In the genomic region with DNA sequence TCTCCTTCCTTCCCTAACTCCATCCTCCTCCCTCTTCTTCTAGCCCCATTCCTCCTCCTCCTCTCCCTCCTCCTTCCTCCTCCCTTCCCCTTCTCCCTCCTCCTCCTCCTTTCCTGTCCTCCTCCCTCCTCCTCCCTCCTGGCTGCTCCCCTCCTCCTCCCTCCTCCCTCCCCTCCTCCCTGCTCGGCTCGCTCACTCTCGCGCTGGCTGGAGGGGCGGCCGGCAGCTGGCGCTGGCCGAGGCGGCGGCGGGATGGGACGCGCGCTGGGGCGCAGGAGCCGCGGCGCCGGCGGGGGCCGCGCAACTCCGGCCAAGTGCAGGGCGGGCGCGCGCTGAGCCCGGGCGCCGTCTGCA, we compare ENCODE assay signal across 8 mouse cellular contexts. TPM values are rescaled to one million over a fixed set of nuclear protein-coding genes. Genes with fewer than 3 reads are reported as not detected.
DNase-seq lines count a peak whose midpoint lies in the region; ATAC-seq and TF ChIP-seq lines count a peak whose summit lies in the region.

No protein-coding gene starts in this region.

- 0 out of 2 replicates have a peak, but pooled peaks cover 4% of the 10 kb centered on the region for H3K4me1 ChIP-seq in cerebellum, adult 2 months (ENCODE audit: control insufficient read depth, insufficient read depth, low read length)
- peaks cover 4% of the 10 kb centered on the region; the same call in 1 of the 2 replicates for H3K4me1 ChIP-seq in heart, embryonic 16.5 days (ENCODE audit: control insufficient read depth, insufficient read depth, low read length)

- no peak for TF ChIP-seq CTCF in cerebellum, adult 2 months (IDR thresholded peaks at IDR 0.05; ENCODE audit: borderline replicate concordance, insufficient read depth, low read depth, low read length)

- H3K9me3 ChIP-seq in heart, embryonic 16.5 days (replicated peaks; ENCODE audit: control insufficient read depth, low read length): no peaks in the 10 kb centered on the region

- TF ChIP-seq POLR2A in cerebellum, adult 2 months (IDR thresholded peaks at IDR 0.05; ENCODE audit: borderline replicate concordance, insufficient read depth, low read length): no peak
- no peak for TF ChIP-seq POLR2A in myocyte (IDR thresholded peaks at IDR 0.05; ENCODE audit: insufficient read length, low read depth)

- H3ac ChIP-seq in myocyte (ENCODE audit: control insufficient read depth, insufficient read length): no peak overlapping the region

- H3K4me2 ChIP-seq in heart, embryonic 16.5 days (ENCODE audit: low read depth, low read length): peak overlapping the region; percentile 77
- H3K4me2 ChIP-seq in myocyte (ENCODE audit: low read depth): peak overlapping the region; percentile 57

- no peaks in the 10 kb centered on the region for H3K79me2 ChIP-seq in myocyte (ENCODE audit: control insufficient read depth, insufficient read depth)

- H3K9ac ChIP-seq in heart, embryonic 16.5 days (ENCODE audit: low read length): peak overlapping the region; percentile 42; the same call in 1 of the 2 replicates

- no peak for DNase-seq in cerebellum, adult 2 months
- no peak for DNase-seq in cerebellum, adult 9-10 months
- peak; percentile 51 for DNase-seq in Muller cell, postnatal 12 days (ENCODE audit: inconsistent ontology term)
- peak; percentile 65 to 79 for DNase-seq in left cerebral cortex, postnatal 25 days (ENCODE audit: low spot score in 2 of 2)
- DNase-seq in thymus, postnatal 14 days: no peak
- DNase-seq in cerebellum, adult 11-12 months: no peak

- H3K4me3 ChIP-seq in cerebellum, adult 2 months (replicated peaks; ENCODE audit: insufficient read depth, low read depth, low read length): peak overlapping the region; percentile 36
- peak overlapping the region; percentile 54 for H3K4me3 ChIP-seq in heart, embryonic 16.5 days (ENCODE audit: low read length)
- H3K4me3 ChIP-seq in myocyte: no peak overlapping the region

- H3K27ac ChIP-seq in cerebellum, adult 2 months (ENCODE audit: insufficient read depth, low read length): no peak overlapping the region
- no peak overlapping the region for H3K27ac ChIP-seq in heart, embryonic 16.5 days (ENCODE audit: low read length)

- ATAC-seq in heart, embryonic 16.5 days (replicated peaks; ENCODE audit: extremely low read depth, insufficient read depth, low FRiP score): peak; percentile 50; the same call in 1 of the 2 replicates

- H3K36me3 ChIP-seq in heart, embryonic 16.5 days (ENCODE audit: control insufficient read depth, insufficient read depth): no peaks in the 10 kb centered on the region
- no peaks in the 10 kb centered on the region for H3K36me3 ChIP-seq in myocyte (ENCODE audit: control insufficient read depth, insufficient read depth)

- WGBS in cerebellum, adult 2 months: 2% methylated on average over 30 of the region's 30 CpGs
- WGBS in heart, embryonic 16.5 days: 0% methylated on average over 30 of the region's 30 CpGs

- intact Hi-C loops in left cerebral cortex, postnatal 25 days (cut with DNase I): loop anchor here (2.0 to 10.0 kb wide), 8 partner anchors 53 to 1203 kb away; no protein-coding TSS in a partner anchor

- peaks cover 2% of the 10 kb centered on the region; the same call in 1 of the 2 replicates for H3K27me3 ChIP-seq in cerebellum, adult 2 months (ENCODE audit: control insufficient read depth, insufficient read depth, low read length)
- peaks cover 82% of the 10 kb centered on the region for H3K27me3 ChIP-seq in heart, embryonic 16.5 days (ENCODE audit: control insufficient read depth, insufficient read depth, low read length)
- H3K27me3 ChIP-seq in myocyte (ENCODE audit: control insufficient read depth, insufficient read depth, insufficient read length): peaks cover 58% of the 10 kb centered on the region

TF ChIP-seq in myocyte, 11 proteins besides CTCF, POLR2A, EP300 and RAD21:
- TF ChIP-seq MYOD1 (IDR thresholded peaks at IDR 0.05; ENCODE audit: control insufficient read depth in 1 of 3, insufficient read length in 2 of 3, low read depth in 2 of 3): peak in 1 of 3 experiments; percentile 8
- TF ChIP-seq TCF12 (IDR thresholded peaks at IDR 0.05; ENCODE audit: insufficient read depth, poor library complexity, severe bottlenecking): no peak
- TF ChIP-seq SRF (IDR thresholded peaks at IDR 0.05; ENCODE audit: control insufficient read depth, insufficient read length, low read depth): no peak

RNA-seq across cellular contexts. Expression of gene Tmem132b, which starts 0.6 kb away (rescaled TPM):
- 4.7 and 5.9 TPM in 2 replicates for polyA plus RNA-seq in cerebellum, adult 2 months (2012; rRNA removed)
- polyA plus RNA-seq in heart, embryonic 16.5 days (2015; fragmentation: Nextera tagmentation; extraction: Ambion mirVana): 0.01 TPM in 1 of 2 replicates, not detected in the other
- total RNA-seq in left cerebral cortex, postnatal 25 days (2021): 100 to 1,000 TPM; 125 to 141 TPM
- polyA plus RNA-seq in myocyte (2012; fragmentation: generic; extraction: Trizol): 0.01 TPM

RNA-seq across cellular contexts. Expression of gene Aacs, which starts 56.6 kb away (rescaled TPM):
- polyA plus RNA-seq in cerebellum, adult 2 months (2012; rRNA removed): 47.4 and 48.5 TPM in 2 replicates
- polyA plus RNA-seq in heart, embryonic 16.5 days (2015; fragmentation: Nextera tagmentation; extraction: Ambion mirVana): 15.6 and 16.7 TPM in 2 replicates
- 10 to 100 TPM; 43.0 to 52.1 TPM for total RNA-seq in left cerebral cortex, postnatal 25 days (2021)
- polyA plus RNA-seq in myocyte (2012; fragmentation: generic; extraction: Trizol): 70.7 TPM

Comparison
In these comparisons a context has a peak if more than half of its experiments do, and no peak if none do; other contexts are left out.
1. DNase-seq: peak in Muller cell, postnatal 12 days (single experiment) and left cerebral cortex, postnatal 25 days (2 of 2); none in cerebellum, adult 2 months (0 of 2), cerebellum, adult 9-10 months (single experiment), thymus, postnatal 14 days (single experiment) and cerebellum, adult 11-12 months (single experiment).